Mouse (Mus musculus): ENCODE measurements around the gene Calhm3.

DNA sequence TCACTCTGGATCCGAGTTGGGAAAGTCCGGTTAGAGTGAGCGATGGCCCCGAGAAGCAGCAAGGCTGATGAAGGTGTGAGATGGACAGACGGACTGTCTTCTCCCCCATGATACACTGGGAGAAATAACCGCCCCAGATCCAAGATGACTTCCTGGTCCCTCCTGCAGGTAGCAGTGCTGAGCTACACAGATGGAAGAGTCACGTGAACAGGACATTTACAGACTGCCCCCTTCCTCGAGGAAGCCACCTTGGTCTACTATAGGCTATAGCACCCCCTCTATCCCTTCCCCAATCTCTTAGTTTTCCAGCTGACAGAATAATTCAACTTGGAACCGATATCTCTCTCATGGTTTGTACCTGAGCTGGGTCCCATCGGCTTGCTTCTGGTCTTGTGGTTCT, 20.4 kb upstream of the Calhm3 start:
- TF ChIP-seq CTCF (IDR thresholded peaks at IDR 0.05; ENCODE audit: low read depth, low read length) (no peak), GATA1 (IDR thresholded peaks at IDR 0.05; ENCODE audit: borderline replicate concordance, low read length) (no peak), TAL1 (conservative IDR thresholded peaks at IDR 0.05; ENCODE audit: low read depth, low read length) (no peak), POLR2AphosphoS5 (IDR thresholded peaks at IDR 0.05; ENCODE audit: insufficient replicate concordance, low read depth, low read length) (no peak)

All from G1E (cell line).